Mouse (Mus musculus) MEL (cell line): ENCODE results near the gene Emd.

ENCODE experiments used
- CTCF ChIP-seq, 3 experiments: IDR thresholded peaks in 2 of 3; conservative IDR thresholded peaks in 1 of 3; 2 replicates each; pipeline ENCODE4 v1.5.1; 2011 to 2012; ENCODE audit warnings: low read length in 3 of 3, low read depth in 2 of 3, mild to moderate bottlenecking in 2 of 3, improper control_type of control experiment in 1 of 3, inconsistent platforms in 1 of 3, mixed read lengths in 1 of 3, moderate library complexity in 1 of 3; ENCODE audit not compliant: control insufficient read depth in 1 of 3, insufficient read depth in 1 of 3, poor library complexity in 1 of 3, severe bottlenecking in 1 of 3
- EP300 ChIP-seq, 2 experiments: IDR thresholded peaks; 2 replicates each; pipeline ENCODE4 v1.6.1; 2011; ENCODE audit warnings: improper control_type of control experiment in 2 of 2, low read length in 2 of 2, low read depth in 1 of 2, mild to moderate bottlenecking in 1 of 2
- GATA1 ChIP-seq: IDR thresholded peaks from 2 replicates; pipeline ENCODE4 v1.6.1; 2011; ENCODE audit warnings: low read depth, low read length, improper control_type of control experiment
- KAT2A ChIP-seq: conservative IDR thresholded peaks from 2 replicates; pipeline ENCODE4 v1.6.1; 2012; ENCODE audit warnings: low read depth, low read length, improper control_type of control experiment, inconsistent platforms
- SIN3A ChIP-seq: IDR thresholded peaks from 2 replicates; pipeline ENCODE4 v1.6.1; 2012; ENCODE audit warnings: low read length, improper control_type of control experiment, inconsistent platforms
- TCF12 ChIP-seq: IDR thresholded peaks from 2 replicates; pipeline ENCODE4 v1.6.1; 2014; ENCODE audit warnings: low read depth, mild to moderate bottlenecking, inconsistent platforms, low read length, improper control_type of control experiment, moderate library complexity
- USF1 ChIP-seq: IDR thresholded peaks from 2 replicates; pipeline ENCODE4 v1.6.1; 2014; ENCODE audit warnings: low read depth, mild to moderate bottlenecking, inconsistent platforms, low read length, improper control_type of control experiment, moderate library complexity

- TF ChIP-seq CTCF (IDR thresholded peaks at IDR 0.05 in 2 of 3, conservative IDR thresholded peaks at IDR 0.05 in 1 of 3; ENCODE audit: control insufficient read depth in 1 of 3, insufficient read depth in 1 of 3, low read depth in 2 of 3, low read length in 3 of 3, poor library complexity in 1 of 3, severe bottlenecking in 1 of 3) (no peak), TCF12 (no peak), USF1 (peak; percentile 40; the same call in 1 of the 2 replicates), KAT2A (no peak), GATA1 (no peak), SIN3A (no peak), EP300 (IDR thresholded peaks at IDR 0.05; ENCODE audit: low read depth in 1 of 2, low read length in 2 of 2) (no peak)
Observed at GRCm38 (mm10) chrX:74269736-74270061, 15.2 kb downstream of the Emd start.
